Mouse (Mus musculus): ENCODE measurements around the gene Dtnbp1.

GRCm38 (mm10) chr13:45004987-45005592, 3.1 kb upstream of the Dtnbp1 start:
- no peak for TF ChIP-seq CTCF (IDR thresholded peaks at IDR 0.05; ENCODE audit: insufficient read depth, low read depth, low read length)
- TF ChIP-seq POLR2A (IDR thresholded peaks at IDR 0.05; ENCODE audit: insufficient read depth, low read depth, low read length), result no peak

Data from olfactory bulb, adult 2 months (tissue).